1 mouse cellular context compared by ENCODE assay signal in the genomic region with DNA sequence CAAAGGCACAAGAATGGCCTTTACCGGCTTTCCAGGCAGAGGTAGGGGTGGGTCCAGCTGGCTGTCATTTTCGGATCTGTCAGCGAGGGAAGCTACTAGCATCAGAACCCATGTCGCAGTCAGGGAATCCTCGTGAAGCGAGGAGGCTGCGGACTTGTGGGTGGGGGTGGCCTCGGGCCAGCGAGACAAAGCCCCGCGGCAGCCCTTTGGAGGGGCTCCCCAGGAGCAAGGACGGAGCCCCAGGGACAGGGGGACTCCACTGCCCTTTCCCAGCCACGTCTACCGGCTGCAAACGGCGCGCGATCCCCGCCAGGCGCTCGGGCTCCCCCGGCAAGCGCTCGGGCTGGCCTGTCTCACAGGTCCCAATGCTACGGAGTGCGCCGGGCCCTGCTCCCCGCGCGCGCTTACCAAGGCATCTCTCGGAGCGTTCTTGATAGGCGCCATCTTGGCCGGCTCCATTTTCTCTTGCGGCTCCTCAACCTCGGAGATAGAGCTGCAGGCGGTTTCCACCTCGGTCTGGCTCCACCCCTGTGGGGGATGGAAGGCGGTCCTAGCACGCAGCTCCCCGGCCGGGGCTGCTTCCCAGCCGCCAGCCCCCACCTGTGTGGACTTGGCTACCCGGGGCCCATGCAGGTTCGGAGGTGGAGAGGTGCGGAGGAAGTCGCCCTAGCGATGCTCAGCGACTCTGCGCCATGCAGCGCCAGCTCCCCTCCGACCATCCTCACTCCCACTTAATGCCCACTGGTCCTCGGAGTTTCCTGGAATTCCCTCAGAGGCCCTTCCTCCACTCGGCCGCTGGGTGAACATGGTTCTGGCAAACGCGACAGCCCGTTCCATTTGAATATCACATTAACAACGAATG.
TF ChIP-seq lines count a peak whose summit lies in the region.

No protein-coding gene starts in this region.

TF ChIP-seq in CH12.LX, 34 proteins besides CTCF, POLR2A, EP300 and RAD21:
- TF ChIP-seq SIN3A (IDR thresholded peaks at IDR 0.05; ENCODE audit: low read length) (0 out of 2 replicates have a peak, but pooled peaks have one; percentile 33), SMC3 (IDR thresholded peaks at IDR 0.05; ENCODE audit: low read depth, low read length) (no peak), MAFK (IDR thresholded peaks at IDR 0.05; ENCODE audit: insufficient replicate concordance, low read length) (no peak), CHD2 (IDR thresholded peaks at IDR 0.05; ENCODE audit: low read length) (peak; percentile 37; the same call in 1 of the 2 replicates), MAZ (IDR thresholded peaks at IDR 0.05; ENCODE audit: low read depth, low read length) (no peak), NELFE (IDR thresholded peaks at IDR 0.05; ENCODE audit: low read depth, low read length) (0 out of 2 replicates have a peak, but pooled peaks have one; percentile 31), TCF12 (IDR thresholded peaks at IDR 0.05; ENCODE audit: low read depth, low read length) (peak; percentile 43), NRF1 (IDR thresholded peaks at IDR 0.05; ENCODE audit: low read depth, low read length) (peak; percentile 54)
